Mouse (Mus musculus): ENCODE results near the gene Pole3. TPM values are rescaled to one million over a fixed set of nuclear protein-coding genes. Genes with fewer than 3 reads are reported as not detected.

Pole3 gene
- polyA plus RNA-seq, 1 experiment from 2014 or later: 77.3 TPM

DNA sequence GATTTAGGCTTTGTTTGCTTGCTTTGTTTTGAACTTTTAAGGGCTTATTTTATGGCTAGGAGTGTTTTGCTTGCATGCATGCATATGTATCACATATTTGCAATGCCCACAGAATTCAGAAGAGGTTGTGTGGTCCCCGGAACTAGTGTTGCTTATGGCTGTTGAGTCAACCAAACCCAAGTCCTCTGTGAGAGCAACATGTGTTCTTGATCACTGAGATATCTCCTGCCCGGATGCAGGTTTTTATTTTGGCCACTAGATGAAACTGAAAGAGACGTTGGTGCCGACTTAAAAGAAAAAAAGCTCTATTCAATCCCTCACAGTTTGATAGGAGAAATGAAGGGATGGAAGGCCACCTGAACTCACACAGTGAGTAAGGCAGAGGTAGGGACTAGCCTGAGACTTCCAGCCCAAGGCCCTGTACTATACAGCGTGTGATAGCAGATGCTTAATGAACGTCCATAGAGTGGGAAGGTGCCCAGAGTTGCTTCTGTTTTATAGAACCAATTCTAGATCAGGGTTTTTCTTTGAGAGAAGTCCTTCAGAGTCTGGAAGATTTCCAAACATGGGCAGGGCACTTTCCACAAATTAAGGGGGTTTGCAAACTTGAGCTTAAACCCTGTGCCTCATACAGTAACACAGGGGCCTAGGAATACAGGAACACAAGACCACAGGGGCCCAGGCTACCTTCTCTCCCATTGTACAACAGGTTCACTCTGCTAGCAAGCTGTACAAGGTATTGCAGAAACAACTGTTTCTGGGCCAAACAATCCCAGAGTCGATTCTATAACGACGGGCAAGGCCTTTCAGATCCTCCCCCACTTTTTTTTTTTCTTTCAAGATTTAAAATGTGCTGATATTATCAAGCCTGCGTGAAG, 7.1 kb downstream of the Pole3 start:
- WGBS: 59% methylated on average over 10 of the region's 10 CpGs
- peak overlapping the region; percentile 62 for H3K4me2 ChIP-seq
- ATAC-seq (ENCODE audit: insufficient read depth, low FRiP score, low read depth): no peak
- H3K27me3 ChIP-seq (replicated peaks): no peaks in the 10 kb centered on the region
- H3K27ac ChIP-seq: peak overlapping the region; percentile 93
- H3K36me3 ChIP-seq: peaks cover 12% of the 10 kb centered on the region; the same call in 1 of the 2 replicates
- no peaks in the 10 kb centered on the region for H3K9me3 ChIP-seq
- peaks cover 47% of the 10 kb centered on the region for H3K4me1 ChIP-seq
- peak overlapping the region; percentile 85 for H3K4me3 ChIP-seq (replicated peaks)
- H3K9ac ChIP-seq: no peak overlapping the region; the same call in 1 of the 2 replicates

DNA sequence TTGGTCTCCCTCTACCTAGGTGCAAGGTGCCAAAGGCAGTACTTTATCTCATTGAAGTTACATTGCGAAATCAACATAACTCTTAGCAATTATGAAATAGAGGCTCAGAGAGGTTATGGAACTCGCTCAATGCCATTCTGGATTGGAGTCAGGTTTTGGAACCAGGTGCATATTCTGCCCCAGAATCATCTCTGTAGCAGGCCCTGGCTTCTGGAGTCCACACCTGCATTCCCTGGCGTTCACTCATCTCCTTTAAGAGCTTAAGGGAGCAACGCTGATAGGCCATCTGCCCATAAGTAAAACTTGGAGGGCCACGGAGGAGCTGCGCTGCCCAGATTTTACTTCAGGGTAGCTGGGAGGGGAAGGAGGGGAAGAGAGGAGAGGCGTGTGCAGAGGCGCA, 7.8 kb downstream of the Pole3 start:
- Histone ChIP-seq H3K9me3 (no peaks in the 10 kb centered on the region), H3K27ac (peak overlapping the region; percentile 93), H3K4me2 (peak overlapping the region; percentile 62; the same call in 1 of the 2 replicates), H3K27me3 (replicated peaks) (no peaks in the 10 kb centered on the region), H3K36me3 (peaks cover 18% of the 10 kb centered on the region; the same call in 1 of the 2 replicates), H3K4me3 (replicated peaks) (no peak overlapping the region), H3K9ac (no peak overlapping the region), H3K4me1 (peaks cover 47% of the 10 kb centered on the region)
- 71% methylated on average over 8 of the region's 8 CpGs for WGBS
- ATAC-seq (ENCODE audit: insufficient read depth, low FRiP score, low read depth): no peak

DNA sequence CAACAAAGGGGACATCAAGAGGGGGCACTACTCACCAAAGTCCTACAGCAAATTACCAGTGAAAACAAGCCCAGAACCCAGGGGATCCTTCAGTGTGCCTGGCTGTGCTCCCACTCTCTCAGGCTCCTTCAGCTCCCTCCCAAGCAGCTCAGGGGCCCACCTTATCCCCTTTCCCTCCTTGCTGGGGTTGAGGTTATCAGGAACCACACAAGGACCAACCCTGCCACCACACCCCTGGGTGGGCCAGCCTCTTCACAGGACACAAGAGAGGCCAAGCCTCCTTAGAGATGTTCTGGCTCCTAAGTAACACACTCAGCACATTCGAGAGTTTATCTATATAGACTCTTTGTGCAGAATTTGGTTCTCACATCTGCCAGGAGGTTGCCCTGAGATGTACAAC, 8.3 kb downstream of the Pole3 start:
- no peaks in the 10 kb centered on the region for H3K27me3 ChIP-seq (replicated peaks)
- H3K4me2 ChIP-seq: peak overlapping the region; percentile 29
- 0 out of 2 replicates have a peak overlapping the region, but pooled peaks have one; percentile 22 for H3K4me3 ChIP-seq (replicated peaks)
- no peak overlapping the region for H3K9ac ChIP-seq
- H3K27ac ChIP-seq: peak overlapping the region; percentile 93; the same call in 1 of the 2 replicates
- WGBS: 67% methylated on average over 1 of the region's 1 CpGs
- H3K4me1 ChIP-seq: peaks cover 47% of the 10 kb centered on the region
- no peaks in the 10 kb centered on the region for H3K9me3 ChIP-seq
- H3K36me3 ChIP-seq: peaks cover 23% of the 10 kb centered on the region
- ATAC-seq (ENCODE audit: insufficient read depth, low FRiP score, low read depth): peak; percentile 83

DNA sequence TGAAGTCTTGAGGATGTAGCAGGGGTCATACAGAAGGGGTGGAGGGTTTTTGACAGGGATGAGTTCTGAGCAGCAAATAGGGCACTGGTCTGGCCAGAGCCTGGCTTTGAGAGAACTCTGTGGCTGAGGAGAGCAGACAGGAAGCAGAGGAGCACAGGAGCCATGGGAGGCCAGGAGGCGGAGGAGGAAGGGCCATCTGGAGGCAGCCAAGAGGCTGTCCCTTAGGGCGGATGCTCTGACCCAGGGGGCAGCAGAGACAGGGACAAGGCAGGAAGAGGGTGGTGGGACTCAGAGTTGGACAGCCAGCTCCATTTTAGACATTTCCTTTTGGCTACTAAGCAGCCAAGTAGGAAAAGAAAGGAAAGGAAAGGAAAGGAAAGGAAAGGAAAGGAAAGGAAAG, 8.8 kb downstream of the Pole3 start:
- 33% methylated on average over 2 of the region's 2 CpGs for WGBS
- Histone ChIP-seq H3K4me1 (peaks cover 47% of the 10 kb centered on the region), H3K27ac (peak overlapping the region; percentile 93), H3K9me3 (no peaks in the 10 kb centered on the region), H3K27me3 (replicated peaks) (no peaks in the 10 kb centered on the region), H3K4me3 (replicated peaks) (peak overlapping the region; percentile 22), H3K4me2 (peak overlapping the region; percentile 29; the same call in 1 of the 2 replicates), H3K9ac (peak overlapping the region; percentile 19; the same call in 1 of the 2 replicates), H3K36me3 (peaks cover 27% of the 10 kb centered on the region)
- ATAC-seq (ENCODE audit: insufficient read depth, low FRiP score, low read depth): no peak

DNA sequence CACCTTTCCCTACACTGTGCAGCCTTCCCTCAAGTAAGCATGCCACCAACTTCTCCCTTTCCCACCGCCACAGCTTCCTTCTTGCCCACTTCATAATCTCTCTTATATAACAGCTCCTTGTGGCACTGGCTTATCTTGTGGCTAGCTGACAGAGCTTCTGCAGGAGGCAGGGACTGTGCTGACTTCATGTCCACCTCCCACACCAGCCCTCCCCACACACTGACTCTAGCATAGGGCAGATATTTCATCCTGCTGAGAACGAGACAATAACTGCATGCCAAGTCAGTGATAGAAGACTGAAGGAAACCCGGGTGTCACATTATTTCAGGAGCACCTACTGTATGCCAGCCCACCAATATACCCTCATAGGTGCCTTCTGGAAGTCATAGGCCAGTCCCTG, 9.4 kb downstream of the Pole3 start:
- Histone ChIP-seq H3K36me3 (peaks cover 33% of the 10 kb centered on the region), H3K9me3 (no peaks in the 10 kb centered on the region), H3K4me2 (peak overlapping the region; percentile 11), H3K4me3 (replicated peaks) (peak overlapping the region; percentile 22), H3K27ac (peak overlapping the region; percentile 93), H3K4me1 (peaks cover 47% of the 10 kb centered on the region), H3K27me3 (replicated peaks) (no peaks in the 10 kb centered on the region), H3K9ac (no peak overlapping the region)
- WGBS: 65% methylated on average over 3 of the region's 3 CpGs
- no peak for ATAC-seq (ENCODE audit: insufficient read depth, low FRiP score, low read depth)

DNA sequence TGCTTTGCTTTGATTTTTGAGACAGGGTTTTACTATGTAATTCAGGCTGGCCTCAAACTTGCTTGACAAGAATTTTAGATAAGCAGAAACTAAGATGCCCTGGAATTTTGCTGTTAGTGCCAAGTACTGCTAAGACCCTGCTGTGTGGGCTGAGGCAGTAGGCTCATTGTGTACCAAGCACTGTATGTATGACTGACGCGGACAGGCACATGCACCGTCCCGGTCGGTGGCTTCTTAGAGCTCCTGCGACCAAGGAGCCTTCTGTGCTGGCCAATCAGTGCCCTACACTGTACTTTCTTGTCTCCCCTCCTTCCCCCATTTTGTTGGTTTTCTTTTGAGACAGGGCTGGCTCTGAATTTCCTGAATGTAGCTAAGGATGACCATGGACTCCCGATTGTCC, 9.9 kb downstream of the Pole3 start:
- Histone ChIP-seq H3K4me1 (peaks cover 47% of the 10 kb centered on the region), H3K27ac (peak overlapping the region; percentile 93; the same call in 1 of the 2 replicates), H3K27me3 (replicated peaks) (no peaks in the 10 kb centered on the region), H3K9me3 (no peaks in the 10 kb centered on the region), H3K36me3 (peaks cover 37% of the 10 kb centered on the region), H3K4me3 (replicated peaks) (peak overlapping the region; percentile 22; the same call in 1 of the 2 replicates), H3K9ac (no peak overlapping the region), H3K4me2 (peak overlapping the region; percentile 11)
- ATAC-seq (ENCODE audit: insufficient read depth, low FRiP score, low read depth): no peak
- WGBS: 83% methylated on average over 7 of the region's 7 CpGs

DNA sequence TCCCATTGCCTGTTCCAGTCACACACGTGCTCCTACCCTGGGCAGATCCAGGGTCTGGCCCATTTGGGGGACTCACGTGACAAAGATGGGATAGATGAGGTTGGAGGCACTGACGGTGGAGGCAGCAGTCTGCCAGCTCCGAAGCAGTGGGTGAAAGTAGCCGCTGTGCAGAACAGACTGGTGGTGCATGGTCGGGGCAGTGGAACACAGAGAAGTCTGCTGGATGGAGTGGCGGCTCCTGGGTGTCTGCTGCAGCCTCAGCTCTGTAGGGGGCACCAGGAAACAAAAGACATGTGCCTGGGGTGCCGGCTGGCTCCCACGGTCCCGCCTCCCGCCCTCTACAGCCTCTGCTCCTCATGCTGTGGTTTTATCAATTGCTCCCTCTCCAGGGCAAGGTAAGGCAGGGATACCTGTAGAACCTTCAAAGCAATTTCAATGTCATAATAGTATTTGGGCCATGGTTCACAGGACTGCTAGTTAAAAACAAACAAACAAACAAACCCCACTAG, 10.8 kb downstream of the Pole3 start:
- Histone ChIP-seq H3K9me3 (no peaks in the 10 kb centered on the region), H3K4me2 (no peak overlapping the region), H3K27me3 (replicated peaks) (no peaks in the 10 kb centered on the region), H3K27ac (no peak overlapping the region), H3K4me3 (replicated peaks) (no peak overlapping the region), H3K4me1 (peaks cover 44% of the 10 kb centered on the region), H3K9ac (no peak overlapping the region), H3K36me3 (peaks cover 46% of the 10 kb centered on the region)
- no peak for ATAC-seq (ENCODE audit: insufficient read depth, low FRiP score, low read depth)
- 54% methylated on average over 11 of the region's 11 CpGs for WGBS

DNA sequence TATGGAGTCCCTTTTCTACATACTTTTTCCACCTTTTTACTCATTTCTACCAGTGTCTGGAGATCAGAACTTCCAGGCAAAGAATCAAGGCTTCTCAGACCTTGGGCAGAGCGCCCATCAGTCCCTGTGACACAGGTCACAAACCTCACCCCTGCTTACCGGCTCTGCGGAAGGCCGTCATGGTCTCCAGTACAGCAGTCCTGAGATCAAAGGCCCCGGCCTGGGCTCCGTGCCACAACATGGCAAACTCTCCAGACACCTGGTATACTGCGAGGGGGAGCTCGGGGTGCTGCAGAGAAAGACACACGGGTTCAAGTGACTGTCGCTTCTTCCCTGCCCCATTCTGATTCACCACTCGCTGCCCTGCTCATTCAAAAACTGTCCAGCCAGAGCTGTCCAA, 14.9 kb downstream of the Pole3 start:
- Histone ChIP-seq H3K4me2 (no peak overlapping the region), H3K27ac (no peak overlapping the region), H3K36me3 (peaks cover 60% of the 10 kb centered on the region), H3K9me3 (no peaks in the 10 kb centered on the region), H3K27me3 (replicated peaks) (no peaks in the 10 kb centered on the region), H3K9ac (no peak overlapping the region), H3K4me1 (peaks cover 5% of the 10 kb centered on the region; the same call in 1 of the 2 replicates), H3K4me3 (replicated peaks) (no peak overlapping the region)
- no peak for ATAC-seq (ENCODE audit: insufficient read depth, low FRiP score, low read depth)
- 91% methylated on average over 11 of the region's 11 CpGs for WGBS

DNA sequence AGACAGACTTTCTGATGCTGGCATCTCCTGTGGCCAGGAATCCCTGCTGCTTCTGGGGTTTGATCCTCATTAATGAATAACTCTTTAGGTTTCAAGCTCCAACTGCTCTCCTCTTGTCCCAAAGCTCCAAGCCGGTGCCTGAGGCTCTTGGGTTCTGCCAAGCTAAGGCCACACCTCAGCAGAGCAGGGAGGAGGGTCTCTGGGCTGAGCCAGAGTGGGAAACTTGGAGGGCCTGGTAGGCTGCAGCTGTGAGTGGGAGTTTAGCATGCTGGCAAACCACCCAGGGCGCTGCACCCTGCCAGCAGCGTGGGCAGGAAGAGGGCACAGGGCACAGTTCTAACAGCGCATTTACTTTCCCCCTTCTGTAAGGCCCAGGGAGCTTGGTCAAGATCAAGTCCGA, 16.0 kb downstream of the Pole3 start:
- ATAC-seq (ENCODE audit: insufficient read depth, low FRiP score, low read depth): no peak
- Histone ChIP-seq H3K9ac (no peak overlapping the region), H3K27ac (no peak overlapping the region), H3K4me2 (no peak overlapping the region), H3K36me3 (peaks cover 58% of the 10 kb centered on the region), H3K27me3 (replicated peaks) (no peaks in the 10 kb centered on the region), H3K9me3 (no peaks in the 10 kb centered on the region), H3K4me3 (replicated peaks) (no peak overlapping the region), H3K4me1 (0 out of 2 replicates have a peak, but pooled peaks cover 1% of the 10 kb centered on the region)
- WGBS: 87% methylated on average over 5 of the region's 5 CpGs

DNA sequence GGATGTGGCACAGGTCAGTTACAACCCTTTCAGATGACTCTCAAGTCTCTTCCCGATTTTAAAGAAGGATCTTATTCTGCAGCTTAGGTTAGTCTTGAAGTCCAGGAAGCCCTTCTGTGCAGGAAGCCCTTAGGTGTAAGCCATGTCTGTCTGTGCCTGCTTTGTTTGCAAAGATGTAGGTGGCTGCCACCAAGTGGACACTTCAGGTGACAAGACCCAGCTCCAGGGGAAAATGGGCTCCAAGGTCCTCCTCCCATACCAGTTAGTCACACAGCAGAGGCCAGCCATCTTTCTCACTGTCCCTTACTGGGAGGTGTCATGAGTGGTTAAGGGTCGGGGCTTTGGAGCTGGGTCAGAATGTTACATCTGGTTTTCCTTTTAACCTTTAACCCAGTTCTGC, 18.1 kb downstream of the Pole3 start:
- peaks cover 40% of the 10 kb centered on the region for H3K36me3 ChIP-seq
- ATAC-seq (ENCODE audit: insufficient read depth, low FRiP score, low read depth): no peak

DNA sequence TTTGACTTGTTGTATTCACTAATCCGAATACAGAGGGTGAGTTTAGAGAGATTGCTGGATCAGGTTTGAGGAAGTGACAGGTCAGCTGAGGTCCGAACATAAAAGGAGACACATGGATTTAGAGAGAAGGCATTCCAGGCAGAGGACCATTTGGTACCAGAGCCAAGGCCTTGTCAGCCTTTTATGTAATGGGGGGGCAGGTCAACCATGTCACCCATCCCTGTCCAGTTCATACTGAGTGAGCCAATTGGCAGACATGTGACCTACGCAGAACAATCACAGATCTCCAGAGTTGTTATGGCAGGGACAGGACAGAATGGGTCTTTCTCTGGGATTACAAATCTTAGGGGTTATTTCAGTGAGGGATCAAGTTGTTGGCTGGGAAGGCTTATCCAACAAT, 18.9 kb downstream of the Pole3 start:
- no peaks in the 10 kb centered on the region for H3K9me3 ChIP-seq
- H3K4me3 ChIP-seq (replicated peaks): no peak overlapping the region
- no peak overlapping the region for H3K4me2 ChIP-seq
- H3K27me3 ChIP-seq (replicated peaks): no peaks in the 10 kb centered on the region
- ATAC-seq (ENCODE audit: insufficient read depth, low FRiP score, low read depth): no peak
- no peak overlapping the region for H3K9ac ChIP-seq
- 86% methylated on average over 3 of the region's 3 CpGs for WGBS
- H3K4me1 ChIP-seq: peaks cover 5% of the 10 kb centered on the region
- H3K36me3 ChIP-seq: peaks cover 33% of the 10 kb centered on the region
- H3K27ac ChIP-seq: no peak overlapping the region

More for the DNA sequence above, 18.1 kb downstream of the Pole3 start:
- WGBS: 56% methylated on average over 2 of the region's 2 CpGs
- Histone ChIP-seq H3K9me3 (no peaks in the 10 kb centered on the region), H3K4me1 (peaks cover 4% of the 10 kb centered on the region), H3K27ac (no peak overlapping the region), H3K4me3 (replicated peaks) (no peak overlapping the region), H3K4me2 (no peak overlapping the region), H3K9ac (no peak overlapping the region), H3K27me3 (replicated peaks) (no peaks in the 10 kb centered on the region)

DNA sequence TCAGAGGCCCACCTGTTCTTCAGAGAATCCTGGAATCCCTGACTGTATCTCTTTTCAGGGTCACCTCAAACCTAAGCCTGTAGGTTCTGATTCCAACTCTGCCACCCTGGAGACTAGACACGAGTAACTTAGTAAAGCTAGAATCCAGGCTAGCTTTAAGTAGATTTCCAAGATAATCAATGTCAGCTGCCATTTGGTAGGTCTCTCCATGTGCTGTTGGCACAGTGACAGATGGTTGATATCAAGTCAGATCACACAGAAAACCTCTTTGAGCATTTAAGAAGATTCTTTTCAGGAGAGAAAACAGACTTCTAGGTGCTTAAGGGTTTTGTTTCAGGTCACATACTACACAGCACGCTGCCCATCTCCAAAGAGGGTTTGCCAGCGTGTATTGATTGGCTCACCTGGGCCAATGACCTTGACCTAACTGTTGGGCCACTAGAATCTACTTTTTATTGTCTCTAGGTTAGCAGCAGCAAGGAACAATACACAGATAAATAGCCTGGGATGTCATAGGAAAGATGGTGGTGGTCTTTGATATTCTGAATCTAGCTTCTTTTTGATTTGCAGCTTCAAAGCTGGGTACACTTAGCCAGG, 21.4 kb downstream of the Pole3 start, which contains the start of gene Hdhd3:
Gene Hdhd3 (minus strand): TSS at position 94 of the 597 bp plus-strand sequence.
- no peak for ATAC-seq (ENCODE audit: insufficient read depth, low FRiP score, low read depth)
- Histone ChIP-seq H3K4me1 (peaks cover 11% of the 10 kb centered on the region), H3K36me3 (peaks cover 23% of the 10 kb centered on the region; the same call in 1 of the 2 replicates), H3K9ac (no peak within 1 kb of the TSS; the same call in 1 of the 2 replicates), H3K27me3 (replicated peaks) (no peaks in the 10 kb centered on the region), H3K4me2 (peak within 1 kb of the TSS; percentile 78), H3K27ac (peak within 1 kb of the TSS; percentile 90), H3K9me3 (no peaks in the 10 kb centered on the region), H3K4me3 (replicated peaks) (peak within 1 kb of the TSS; percentile 84)
- WGBS: 69% methylated on average over 3 of the region's 3 CpGs
